Mouse (Mus musculus) heart, postnatal 10 days (tissue): ENCODE measurements around the gene Tex16. TPM values are rescaled to one million over a fixed set of nuclear protein-coding genes. Genes with fewer than 3 reads are reported as not detected.

ENCODE experiments used
- DNase-seq, 2 experiments: peaks; one replicate each; pipeline ENCODE4 v3.0.0; 2021
- intact Hi-C: fragments of 180-260 bp; cut with DNase I; formaldehyde crosslinking; loops from one replicate; pipeline ENCODE4 v1.15.1; 2025
- total RNA-seq, 2 experiments: library from RNA; stranded (reverse); gene quantifications; 2 replicates each; pipeline ENCODE4 v1.2.3; 2021

Gene Tex16
- not detected for total RNA-seq

GRCm38 (mm10) chrX:112010707-112011106 lies at the start of gene Tex16:
Gene Tex16, plus strand, starts transcription at chrX:112011007.
- DNase-seq = no peak
- intact Hi-C loops = no loop called here

- DNase-seq = no peak
- intact Hi-C loops = no loop called here
Observed at GRCm38 (mm10) chrX:111999661-112000060, 11.1 kb upstream of the Tex16 start.

Other genes with a start within 250 kb of the Tex16 start
- not detected for gene Gm45194, start 119.6 kb upstream of the Tex16 start, total RNA-seq
- not detected for gene 4933403O08Rik, start 228.0 kb downstream of the Tex16 start, total RNA-seq